Mouse (Mus musculus): ENCODE results near the gene Clip2.

The Clip2 gene

DNA sequence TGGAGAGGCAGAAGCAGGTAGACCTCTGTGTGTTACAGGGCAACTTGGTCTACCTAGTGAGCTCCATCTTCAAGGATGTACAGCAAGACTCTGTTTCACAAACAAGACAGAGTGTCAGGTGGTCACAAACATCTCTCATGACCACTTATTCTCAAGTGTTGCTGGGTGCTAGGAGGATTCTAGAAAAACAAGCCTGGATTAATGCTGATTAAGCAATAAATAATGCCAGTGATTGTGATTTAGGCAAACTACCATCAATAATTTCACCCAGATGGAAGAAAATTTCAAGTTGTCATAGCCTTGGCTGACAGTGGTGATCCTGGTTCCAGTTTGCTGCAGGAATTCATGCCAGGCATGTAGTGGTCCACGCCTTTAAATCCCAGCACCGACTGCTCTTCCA is 12.0 kb upstream of the Clip2 start:
- no peak for DNase-seq (ENCODE audit: low spot score)

DNA sequence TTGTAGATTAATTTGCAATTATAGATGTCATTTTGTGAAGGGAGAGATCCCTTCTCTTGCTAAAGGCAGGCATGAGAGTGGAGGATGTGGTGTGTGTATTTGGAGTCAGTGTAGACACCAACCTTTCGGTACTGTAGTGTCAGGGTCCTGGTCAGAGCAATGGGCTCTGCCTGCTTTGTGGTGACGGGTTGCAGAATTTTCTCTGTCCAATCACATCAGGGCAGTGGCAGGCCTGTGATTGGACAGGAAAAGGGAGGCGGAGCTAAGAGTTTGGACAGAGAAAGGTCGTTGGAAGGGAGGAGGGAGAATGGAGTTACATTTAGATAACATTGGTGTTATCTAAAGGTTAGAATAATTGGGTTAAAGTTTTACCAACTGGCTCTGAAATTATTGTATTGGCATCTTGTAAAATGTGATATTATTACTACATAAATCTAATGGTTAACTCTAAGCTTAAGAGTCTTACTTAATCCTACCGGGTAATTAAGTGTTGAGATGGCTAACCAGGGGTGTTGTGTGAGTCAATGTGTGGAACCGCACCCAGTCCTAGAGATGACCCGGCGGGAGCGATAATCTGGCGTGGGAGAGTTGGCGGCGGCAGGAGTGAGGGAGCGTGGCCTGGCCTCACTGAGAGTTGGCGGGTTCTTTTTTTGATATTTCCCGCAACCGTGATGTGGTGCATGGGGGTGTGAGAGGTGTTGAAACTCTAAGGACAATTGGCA is 8.4 kb upstream of the Clip2 start:
- DNase-seq (ENCODE audit: low spot score) = no peak

DNA sequence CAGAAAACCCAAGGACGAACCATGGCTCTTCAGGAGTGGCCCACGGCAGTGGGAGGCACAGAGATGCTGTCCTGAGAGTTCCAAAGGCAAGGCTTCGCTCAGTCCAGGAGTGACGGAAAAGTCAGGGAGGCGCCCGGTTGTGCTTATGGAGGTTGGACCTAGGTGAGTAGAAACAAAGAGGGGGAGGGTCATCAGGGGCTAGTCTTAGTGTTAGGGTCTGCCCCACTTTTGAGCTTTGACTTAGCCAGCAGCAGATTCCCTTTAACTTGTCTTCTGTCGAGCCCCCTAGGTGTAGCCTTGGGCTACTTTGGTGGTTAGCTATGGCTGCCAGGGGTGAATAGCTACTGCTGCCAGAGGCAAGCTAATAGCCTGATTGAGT is 7.8 kb upstream of the Clip2 start, which contains the start of gene Syna:
Syna (minus strand) TSS at position 101 of the 379 bp plus-strand sequence.
- no peak for DNase-seq (ENCODE audit: low spot score)

DNA sequence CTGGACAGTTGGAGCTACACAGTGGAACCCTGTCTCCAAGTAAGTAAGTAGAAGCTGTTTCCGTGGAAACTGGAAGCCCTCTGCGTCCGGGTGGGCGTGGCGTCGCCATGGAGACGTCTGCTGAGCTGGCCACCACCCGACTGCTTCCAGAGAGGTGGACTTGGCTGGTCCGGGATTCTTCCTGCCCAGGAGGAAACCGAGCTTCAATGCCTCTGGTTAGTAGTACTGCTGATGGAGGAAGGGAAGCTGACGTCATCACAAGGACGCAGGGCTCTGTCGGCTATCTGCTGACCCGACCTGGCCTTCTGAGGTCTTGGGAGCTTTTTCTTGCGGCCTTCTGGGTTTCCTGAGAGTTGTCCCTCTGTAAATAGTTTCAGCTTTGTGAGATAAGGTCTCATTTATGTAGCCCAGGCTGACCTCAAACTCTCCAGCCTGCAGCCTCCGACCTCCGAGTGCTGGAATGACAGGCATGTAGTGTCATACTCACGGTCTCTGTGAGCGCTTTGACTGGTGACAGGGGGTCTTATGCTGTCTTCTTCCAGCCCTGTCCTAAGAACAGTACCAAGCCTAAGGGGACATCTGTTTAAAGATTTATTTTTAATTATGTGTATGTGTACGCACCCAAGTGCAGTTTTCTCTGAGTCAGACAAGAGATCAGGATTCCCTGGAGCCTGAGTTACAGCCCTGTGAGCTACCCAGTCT is 3.4 kb upstream of the Clip2 start:
- no peak for DNase-seq (ENCODE audit: low spot score)

DNA sequence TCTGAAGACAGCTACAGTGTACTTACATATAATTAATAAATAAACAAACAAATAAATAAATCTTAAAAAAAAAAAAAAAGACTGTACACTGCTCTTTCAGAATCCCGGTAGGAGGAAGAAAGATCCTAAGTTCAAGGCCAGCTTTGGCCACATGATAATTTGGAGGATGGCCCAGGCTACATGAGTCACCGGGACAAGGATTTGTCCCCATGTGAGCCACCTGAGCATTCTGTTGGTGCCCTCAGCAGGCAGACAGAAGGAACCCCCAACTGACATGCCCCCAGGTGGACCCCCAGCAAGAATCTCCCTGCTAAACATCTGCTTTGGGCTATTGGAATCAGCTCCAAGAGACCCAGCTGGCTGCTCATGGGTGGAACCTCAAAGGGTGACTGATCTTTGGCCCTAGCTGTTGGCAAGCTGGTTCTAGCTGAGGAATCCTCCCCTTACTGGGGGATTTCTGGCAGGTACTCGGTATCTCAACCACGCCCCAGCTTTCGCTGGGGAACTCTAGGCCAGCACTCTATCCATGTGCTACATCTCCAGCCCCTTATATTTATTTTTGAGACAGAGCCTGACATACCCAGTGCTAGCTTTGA is 1.8 kb upstream of the Clip2 start:
- DNase-seq (ENCODE audit: low spot score) = no peak

DNA sequence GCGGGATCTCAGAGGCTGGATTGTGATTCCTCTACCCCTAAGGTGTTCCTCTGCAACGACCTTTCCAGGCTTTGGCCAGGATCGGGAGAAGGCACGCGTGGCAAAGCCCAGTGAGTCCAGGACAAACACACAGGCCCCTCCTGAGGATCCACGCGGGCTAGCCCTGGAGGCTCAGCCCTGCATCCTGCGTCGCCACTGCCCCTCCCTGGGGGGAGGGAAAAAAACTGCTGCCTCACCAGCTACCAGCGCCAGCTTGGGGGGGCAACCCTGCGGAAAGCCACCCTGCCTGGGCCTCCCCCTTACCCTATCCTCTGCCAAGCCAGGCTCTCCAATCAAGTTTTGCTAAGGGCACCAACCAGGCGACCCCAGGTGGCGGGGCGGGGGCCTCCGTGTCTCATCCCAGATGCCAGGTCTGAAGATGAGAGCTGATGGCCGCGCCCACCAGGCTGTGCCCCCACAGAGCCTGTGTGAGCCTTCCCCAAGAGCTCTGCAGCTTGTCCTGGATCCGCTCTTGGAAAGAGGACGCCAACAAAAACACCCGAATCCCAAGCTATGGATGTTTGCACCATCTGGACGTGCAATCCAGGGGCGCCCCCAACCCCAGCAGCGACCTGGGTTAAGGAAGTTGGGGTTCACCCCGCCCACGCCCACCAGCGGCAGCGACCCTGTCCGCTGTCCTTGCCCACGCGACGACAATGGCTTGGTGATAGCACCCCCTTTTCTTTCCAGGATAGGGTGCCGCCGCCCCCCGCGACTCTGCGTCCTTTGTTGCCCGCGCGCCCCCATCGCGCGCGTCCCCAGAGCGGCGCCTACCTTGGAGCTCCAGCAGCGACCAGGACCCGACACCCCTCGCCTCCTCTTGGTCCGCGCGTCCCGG is 763 bp downstream of the Clip2 start:
- DNase-seq (ENCODE audit: low spot score) = no peak

DNA sequence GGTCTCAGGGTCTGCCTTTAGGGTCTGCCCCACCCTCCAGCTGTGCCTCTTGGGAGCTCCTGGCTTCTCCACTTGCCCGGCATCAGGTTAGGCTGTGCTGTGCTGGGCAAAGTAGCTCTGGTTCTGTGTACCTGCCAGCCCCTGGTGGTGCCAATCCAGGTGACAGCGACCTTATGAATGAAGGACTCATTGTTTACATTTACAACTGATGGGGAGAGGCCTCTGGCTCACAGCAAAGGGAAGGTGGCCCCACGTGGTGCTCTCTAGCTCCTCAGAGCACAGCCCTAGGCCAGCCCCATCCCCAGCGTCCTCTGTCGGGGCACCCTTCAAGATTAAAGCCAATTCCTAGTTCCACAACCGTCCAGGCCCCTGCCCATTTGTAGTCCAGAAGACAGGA is 1.4 kb downstream of the Clip2 start:
- DNase-seq (ENCODE audit: low spot score) = no peak

DNA sequence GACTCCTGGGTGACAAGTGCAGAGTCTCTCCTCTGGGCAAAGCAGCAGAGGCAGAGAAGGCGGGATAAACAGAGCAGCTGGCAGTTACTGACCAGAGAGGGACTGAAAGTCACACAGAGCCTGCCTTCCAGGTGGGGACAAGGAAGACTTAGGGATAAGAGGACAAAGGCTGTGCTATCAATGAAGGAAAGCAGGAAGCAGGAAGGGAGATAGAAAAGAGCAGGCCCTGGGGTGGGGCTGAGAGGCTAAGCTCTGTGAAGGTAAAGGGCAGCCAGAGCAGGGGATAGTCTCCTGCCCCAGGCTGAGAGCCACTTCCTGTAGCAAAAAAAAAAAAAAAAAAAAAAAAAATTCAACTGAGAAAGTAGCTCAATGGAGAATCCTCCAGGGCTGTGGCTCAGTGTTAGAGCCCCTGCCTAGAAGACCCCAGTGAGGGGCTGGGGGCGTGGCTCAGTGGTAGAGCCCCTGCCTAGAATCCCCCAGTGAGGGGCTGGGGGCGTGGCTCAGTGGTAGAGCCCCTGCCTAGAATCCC is 2.5 kb downstream of the Clip2 start:
- no peak for DNase-seq (ENCODE audit: low spot score)

DNA sequence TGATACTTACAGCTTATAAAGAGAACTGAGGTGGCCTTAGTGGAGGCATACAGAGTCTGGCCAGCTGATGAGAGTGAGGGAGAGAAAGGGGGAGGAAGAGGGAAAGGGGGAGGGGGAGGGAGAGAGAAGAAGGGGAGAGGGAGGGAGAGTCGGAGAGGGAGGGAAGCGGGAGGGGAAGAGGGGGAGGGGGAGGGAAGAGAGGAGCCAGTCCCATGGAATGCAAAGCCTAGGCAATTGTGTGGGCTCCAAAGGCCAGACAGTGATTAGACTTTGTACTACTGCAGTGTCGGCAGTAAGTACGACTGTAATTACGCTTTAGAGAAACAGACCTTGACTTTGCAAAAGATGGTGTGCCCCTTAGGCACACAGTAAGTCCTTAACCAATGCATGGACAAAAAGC is 3.9 kb downstream of the Clip2 start:
- DNase-seq (ENCODE audit: low spot score) = no peak

DNA sequence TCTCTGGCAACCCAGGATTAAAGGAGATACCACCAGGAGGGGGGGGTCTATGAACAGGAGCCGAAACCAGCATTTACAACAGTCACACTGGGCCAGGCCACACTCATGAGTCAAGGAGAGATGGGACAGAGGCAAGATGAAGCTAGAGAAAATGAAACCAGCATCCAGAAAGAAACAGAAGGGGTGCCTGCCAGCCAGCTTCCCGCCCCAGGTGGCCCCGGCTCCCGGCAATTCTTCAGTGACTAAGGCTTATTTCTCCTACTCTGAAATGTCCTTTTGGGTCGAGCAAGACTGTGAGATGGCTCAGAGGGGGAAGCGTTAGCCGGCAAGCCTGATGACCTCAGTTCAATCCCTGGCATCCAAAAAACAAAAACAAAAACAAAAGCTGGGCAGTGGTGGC is 5.4 kb downstream of the Clip2 start:
- DNase-seq (ENCODE audit: low spot score) = no peak

DNA sequence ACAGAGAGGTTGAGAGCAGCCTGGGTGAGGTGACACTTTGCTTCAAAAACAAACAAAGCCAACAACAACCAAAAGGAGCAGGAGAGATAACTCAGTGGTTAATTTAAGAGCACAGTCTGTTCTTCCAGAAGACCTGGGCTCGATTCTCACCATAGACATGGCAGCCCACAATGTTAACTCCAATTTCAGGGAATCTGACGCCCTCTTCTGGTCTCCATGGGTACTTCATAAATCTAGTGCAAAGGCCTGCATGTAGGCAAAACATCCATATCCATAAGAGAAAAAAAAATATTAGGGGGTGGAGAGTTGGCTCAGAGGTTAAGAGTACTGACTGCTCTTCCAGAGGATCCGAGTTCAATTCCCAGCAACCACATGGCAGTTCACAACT is 7.0 kb downstream of the Clip2 start:
- DNase-seq (ENCODE audit: low spot score) = no peak

DNA sequence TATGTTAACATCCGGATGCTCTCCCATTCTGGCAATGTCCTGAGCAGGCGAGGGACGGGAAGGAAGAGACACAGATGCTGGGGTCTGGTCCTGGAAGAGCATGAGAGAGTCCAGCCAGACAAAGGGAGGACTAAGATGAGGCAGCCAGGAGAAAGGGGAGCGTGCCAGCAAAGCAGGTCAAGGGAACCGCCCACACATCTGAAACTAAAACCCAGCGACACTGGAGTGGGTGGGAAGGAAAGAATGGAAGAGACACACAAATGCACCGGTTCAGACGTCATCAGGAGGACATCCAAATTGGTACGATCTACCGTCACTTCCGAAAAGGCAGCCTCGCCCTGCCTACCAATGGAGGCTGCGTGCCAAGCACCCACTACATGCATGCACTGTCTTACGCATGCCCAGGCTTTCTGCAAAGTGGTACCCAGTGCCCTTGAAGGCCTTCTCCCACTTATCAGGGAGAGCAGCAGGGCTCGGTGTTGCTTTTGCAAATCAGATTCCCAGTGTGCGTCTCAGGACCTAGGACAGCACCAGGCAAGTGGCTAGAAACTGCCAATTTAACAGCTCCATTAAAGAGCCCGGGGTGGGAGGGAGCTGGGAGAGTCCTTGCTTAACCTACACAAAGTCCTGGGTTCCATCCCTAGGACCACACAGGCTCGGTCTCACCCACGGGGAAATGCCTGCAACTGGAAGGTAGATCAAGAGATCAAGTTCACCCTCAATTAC is 7.6 kb downstream of the Clip2 start:
- DNase-seq (ENCODE audit: low spot score) = no peak

DNA sequence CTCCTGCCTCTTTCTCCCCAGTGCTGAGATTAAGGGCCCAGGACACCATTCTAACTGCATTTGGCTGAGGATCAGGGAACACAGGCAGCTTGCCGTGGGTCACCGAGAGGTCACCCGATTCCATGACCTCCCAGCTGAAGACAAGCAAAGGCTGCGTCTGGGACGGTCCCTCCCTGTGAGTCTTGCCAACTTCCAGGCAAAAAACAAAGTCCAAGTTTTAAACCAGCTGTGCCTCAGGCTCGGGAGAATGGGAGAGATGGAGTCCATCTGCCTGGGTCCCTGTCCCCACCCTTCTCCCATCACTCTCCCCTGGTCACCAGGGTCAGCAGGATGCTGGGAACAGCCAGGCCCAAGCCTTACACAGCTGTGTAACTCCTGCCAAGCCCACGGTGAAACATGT is 10.6 kb downstream of the Clip2 start:
- DNase-seq (ENCODE audit: low spot score) = no peak

DNA sequence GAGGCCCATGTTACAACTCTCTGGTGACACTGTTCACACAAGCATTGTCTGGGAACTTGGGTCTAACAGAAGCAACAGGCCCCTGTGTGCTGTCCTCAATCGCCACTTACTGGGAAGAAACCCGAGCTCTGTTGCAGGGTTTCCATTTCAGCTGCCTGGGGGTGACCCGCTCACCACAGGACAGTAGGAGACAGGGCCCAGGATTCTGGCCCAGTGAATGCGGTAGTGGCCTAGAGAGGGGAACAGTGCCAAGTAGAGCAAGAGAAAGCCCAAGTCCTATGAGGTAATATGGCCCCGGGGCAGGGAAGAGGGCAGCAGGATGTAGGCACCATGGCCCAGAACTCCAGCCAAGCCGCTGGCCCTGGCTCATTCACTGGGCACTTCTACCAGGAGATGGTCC is 11.4 kb downstream of the Clip2 start:
- DNase-seq (ENCODE audit: low spot score) = no peak

DNA sequence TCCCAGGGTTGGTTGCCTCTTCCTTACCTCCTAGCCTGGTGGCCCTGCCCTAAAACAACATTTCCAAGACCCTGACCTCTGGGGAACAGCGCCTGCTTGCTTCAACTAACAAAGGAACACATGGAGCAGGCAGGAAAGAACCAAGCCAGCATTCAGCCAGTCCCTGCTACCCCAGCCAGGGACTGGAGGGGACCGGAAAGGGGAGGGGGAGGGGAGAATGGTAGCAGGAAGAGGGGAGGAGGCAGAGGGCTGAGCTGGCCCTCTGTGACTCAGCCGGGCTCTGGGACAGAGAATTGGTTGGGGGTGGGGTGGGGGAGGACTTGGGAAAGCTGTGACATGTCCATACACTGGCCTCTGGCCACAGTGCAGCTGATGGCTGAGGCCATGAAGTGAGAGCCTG is 12.3 kb downstream of the Clip2 start:
- DNase-seq (ENCODE audit: low spot score) = no peak

DNA sequence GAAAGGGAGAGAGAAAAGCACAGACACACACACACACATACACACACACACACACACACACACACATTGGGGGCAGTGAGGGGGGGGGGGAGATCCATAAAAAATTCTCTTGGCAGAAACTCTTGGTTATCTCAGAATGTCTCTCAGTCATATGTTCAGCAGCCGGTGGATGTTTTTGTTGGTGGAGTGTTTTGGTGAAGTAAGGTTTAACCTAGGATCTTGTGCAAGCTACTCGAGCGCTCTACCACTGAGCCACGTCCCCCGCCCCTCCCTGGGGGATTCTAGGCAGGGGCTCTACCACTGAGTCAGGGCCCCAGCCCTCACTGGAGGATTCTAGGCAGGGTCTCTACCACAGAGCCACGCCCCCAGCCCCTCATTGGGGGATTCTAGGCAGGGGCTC is 16.2 kb downstream of the Clip2 start:
- DNase-seq (ENCODE audit: low spot score) = no peak

DNA sequence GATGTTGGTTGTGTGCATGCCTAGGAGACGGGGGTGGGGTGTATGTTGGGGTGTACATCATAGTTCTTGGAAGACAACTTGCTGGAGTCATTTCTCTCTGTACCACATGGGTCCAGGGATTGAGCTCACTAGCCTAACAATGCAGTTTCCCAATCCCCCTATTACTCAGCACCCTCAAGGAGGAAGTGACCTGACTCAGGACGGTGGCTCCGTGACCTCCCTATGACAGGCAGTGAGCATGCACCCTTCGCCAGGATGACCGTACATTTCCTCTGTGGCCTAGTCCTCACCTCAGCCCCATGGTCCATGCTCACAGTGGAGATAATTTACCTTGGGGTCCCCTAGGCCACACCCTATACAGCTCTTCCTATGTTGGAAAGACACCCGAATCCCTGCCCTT is 19.8 kb downstream of the Clip2 start:
- no peak for DNase-seq (ENCODE audit: low spot score)

DNA sequence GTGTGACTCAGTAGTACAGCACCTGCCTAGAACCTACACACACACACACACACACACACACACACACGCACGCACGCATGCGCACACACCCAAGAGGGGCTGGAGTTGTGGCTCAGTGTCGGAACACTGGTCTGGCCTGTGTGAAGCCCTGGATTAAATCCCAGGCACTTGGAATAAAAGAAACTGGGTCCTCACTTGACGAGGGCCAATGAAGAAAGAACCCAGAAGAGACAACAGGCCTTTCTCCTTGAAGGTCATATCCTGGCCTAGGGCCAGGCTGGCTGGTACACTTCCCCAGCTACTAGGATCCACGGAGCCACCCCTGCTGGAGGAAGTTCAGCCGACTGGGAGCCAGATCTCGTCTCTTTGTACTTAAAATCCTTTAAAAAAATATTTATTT is 20.6 kb downstream of the Clip2 start:
- no peak for DNase-seq (ENCODE audit: low spot score)

DNA sequence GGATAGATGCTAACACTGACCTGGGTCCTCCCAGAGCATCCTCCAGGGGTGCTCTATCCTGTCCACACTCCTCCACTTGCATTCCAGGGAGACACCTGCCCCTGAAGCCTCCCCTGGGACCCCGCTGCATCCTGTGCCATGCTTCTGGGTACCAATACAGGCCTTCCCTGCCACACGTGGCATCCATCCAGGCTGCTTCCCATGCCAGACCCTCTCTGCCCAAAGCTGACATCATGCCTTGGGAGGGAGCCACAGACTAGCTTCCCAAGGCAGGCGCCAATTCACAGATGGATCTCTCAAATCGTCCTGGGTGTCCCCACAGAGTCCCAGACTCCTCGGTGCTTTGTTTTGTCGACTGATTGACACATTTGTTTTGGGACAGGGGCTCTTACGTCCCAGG is 21.4 kb downstream of the Clip2 start:
- DNase-seq (ENCODE audit: low spot score) = no peak

DNA sequence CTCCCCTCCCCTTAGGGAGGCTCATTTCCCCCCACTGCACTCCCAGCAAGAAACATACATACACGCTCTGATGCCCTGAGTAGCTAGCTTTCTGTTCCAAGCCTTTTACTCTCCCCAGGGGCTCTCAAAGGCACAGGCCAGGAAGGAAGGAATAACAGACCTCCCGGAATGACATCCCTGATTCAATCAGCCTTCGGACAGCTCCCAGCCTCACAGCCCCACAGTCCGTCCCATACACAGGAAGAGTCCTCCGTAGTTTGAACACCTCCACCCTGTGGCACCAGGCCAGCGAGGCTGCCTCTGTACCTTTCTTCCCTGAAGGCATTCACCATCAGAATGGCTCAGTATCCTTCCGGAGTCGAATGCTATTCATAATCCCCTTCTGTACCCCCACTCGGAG is 23.7 kb downstream of the Clip2 start:
- DNase-seq (ENCODE audit: low spot score) = no peak

DNA sequence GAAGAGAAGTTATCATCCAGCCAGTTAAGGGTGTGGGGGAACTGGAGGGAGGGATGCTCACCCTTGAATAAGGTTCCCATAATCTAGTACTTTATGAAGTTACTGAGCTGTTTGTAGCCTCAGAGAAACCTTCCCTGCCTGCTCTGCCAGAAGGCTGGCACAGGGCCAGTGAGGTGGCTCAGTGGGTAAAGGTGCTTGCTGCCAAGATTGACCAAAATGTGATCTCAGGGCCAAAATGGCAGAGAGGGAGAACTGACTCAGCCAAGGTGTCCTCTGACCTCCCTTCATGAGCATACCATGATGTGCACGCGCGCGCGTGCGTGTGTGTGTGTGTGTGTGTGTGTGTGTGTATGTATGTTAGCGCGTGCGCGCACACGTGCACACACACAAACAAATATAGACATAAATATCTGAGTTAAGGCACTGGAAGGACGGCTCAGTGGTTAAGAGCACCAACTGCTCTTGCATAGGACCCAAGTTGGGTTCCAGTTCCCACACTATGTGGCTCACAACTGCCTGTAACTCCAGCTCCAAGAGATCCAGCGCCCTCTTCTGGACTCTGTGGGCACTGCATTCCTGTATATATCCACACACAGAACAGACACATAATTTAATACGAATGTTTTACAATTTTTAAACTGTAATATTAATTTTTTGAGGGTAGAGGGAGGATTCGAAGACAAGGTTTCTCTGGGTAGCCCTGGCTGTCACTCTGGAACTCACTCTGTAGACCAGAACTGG is 26.1 kb downstream of the Clip2 start:
- no peak for DNase-seq (ENCODE audit: low spot score)
